Mouse (Mus musculus) spleen, adult 2 months (tissue): ENCODE results near the gene Sertad2.

Experiments
- CTCF ChIP-seq: fragments of 200-500 bp; IDR thresholded peaks from 2 replicates; pipeline ENCODE4 v1.5.1; 2011; ENCODE audit warnings: mild to moderate bottlenecking, inconsistent platforms; ENCODE audit not compliant: insufficient read depth, insufficient read length, insufficient replicate concordance; ENCODE audit errors: extremely low read depth
- POLR2A ChIP-seq: fragments of 200-500 bp; IDR thresholded peaks from 2 replicates; pipeline ENCODE4 v1.6.1; 2011; ENCODE audit warnings: low read depth, low read length, inconsistent platforms

GRCm38 (mm10) chr11:20659094-20659493 is 116.0 kb downstream of the Sertad2 start:
- no peak for TF ChIP-seq CTCF
- no peak for TF ChIP-seq POLR2A
